Mouse (Mus musculus) heart, adult 2 months (tissue): ENCODE data around the gene Pltp.

Experiments
- CTCF ChIP-seq: fragments of 200-600 bp; IDR thresholded peaks from 2 replicates; pipeline ENCODE4 v1.8.1; 2022; ENCODE audit warnings: antibody characterized with exemption, mild to moderate bottlenecking, moderate library complexity
- EP300 ChIP-seq: fragments of 200-500 bp; IDR thresholded peaks from 2 replicates; pipeline ENCODE4 v1.6.1; 2011; ENCODE audit warnings: low read depth, low read length, control low read depth; ENCODE audit not compliant: insufficient read depth
- POLR2A ChIP-seq: fragments of 200-500 bp; IDR thresholded peaks from 2 replicates; pipeline ENCODE4 v1.6.1; 2011; ENCODE audit warnings: mild to moderate bottlenecking, low read depth, low read length, control low read depth; ENCODE audit not compliant: insufficient read depth

GRCm38 (mm10) chr2:164890411-164891049 is 33.0 kb upstream of the Pltp start:
- TF ChIP-seq CTCF (no peak), EP300 (no peak), POLR2A (no peak)
